Mouse (Mus musculus): ENCODE results near the gene Stx12. TPM values are rescaled to one million over a fixed set of nuclear protein-coding genes. Genes with fewer than 3 reads are reported as not detected.
"Not testable (repeated sequence)": the region's sequence is repeated elsewhere in the genome, so short reads cannot be mapped to it uniquely, and the experiment has no call there.

Stx12 gene
- polyA plus RNA-seq (2014; fragmentation: Nextera tagmentation; extraction: Ambion mirVana): 67.4 and 68.0 TPM in 2 replicates

- H3K4me2 ChIP-seq: peak within 1 kb of the TSS; percentile 90
- H3K4me1 ChIP-seq (ENCODE audit: insufficient read depth): 0 out of 2 replicates have a peak, but pooled peaks cover 5% of the 10 kb centered on the region
- peak within 1 kb of the TSS; percentile 83 for H3K27ac ChIP-seq (ENCODE audit: low read depth)
- H3K9me3 ChIP-seq (ENCODE audit: low read depth, low read length): no peaks in the 10 kb centered on the region
- under 1% methylated on average over 72 of the region's 72 CpGs for WGBS
- peak within 1 kb of the TSS; percentile 91 for H3K9ac ChIP-seq
- TF ChIP-seq CTCF (IDR thresholded peaks at IDR 0.05; ENCODE audit: low read depth): no peak
- H3K4me3 ChIP-seq (ENCODE audit: low read depth, low read length): peak within 1 kb of the TSS; percentile 95
- DNase-seq: peak; percentile 96
- no peaks in the 10 kb centered on the region for H3K27me3 ChIP-seq (ENCODE audit: insufficient read depth, low read length)
- H3K36me3 ChIP-seq (ENCODE audit: insufficient read depth): peaks cover 19% of the 10 kb centered on the region
- peak; percentile 95 for ATAC-seq (ENCODE audit: insufficient read depth)
These were observed at the start of gene Stx12 for GRCm38 (mm10) chr4:132884064-132884843. Gene Stx12, minus strand, starts transcription at chr4:132884509.

- Histone ChIP-seq H3K9ac (no peak overlapping the region), H3K4me1 (ENCODE audit: insufficient read depth) (no peaks in the 10 kb centered on the region), H3K36me3 (ENCODE audit: insufficient read depth) (no peaks in the 10 kb centered on the region), H3K27ac (ENCODE audit: low read depth) (no peak overlapping the region), H3K4me2 (no peak overlapping the region), H3K27me3 (ENCODE audit: insufficient read depth, low read length) (no peaks in the 10 kb centered on the region), H3K9me3 (ENCODE audit: low read depth, low read length) (no peaks in the 10 kb centered on the region), H3K4me3 (ENCODE audit: low read depth, low read length) (no peak overlapping the region)
- no peak for TF ChIP-seq CTCF (IDR thresholded peaks at IDR 0.05; ENCODE audit: low read depth)
- DNase-seq (no peak), ATAC-seq (ENCODE audit: insufficient read depth) (no peak)
- WGBS: 79% methylated on average over 4 of the region's 4 CpGs
These were observed 48.6 kb upstream of the Stx12 start for GRCm38 (mm10) chr4:132932752-132933404.

- Histone ChIP-seq H3K4me1 (ENCODE audit: insufficient read depth) (no peaks in the 10 kb centered on the region), H3K27me3 (ENCODE audit: insufficient read depth, low read length) (no peaks in the 10 kb centered on the region), H3K4me3 (ENCODE audit: low read depth, low read length) (no peak overlapping the region), H3K36me3 (ENCODE audit: insufficient read depth) (no peaks in the 10 kb centered on the region), H3K27ac (ENCODE audit: low read depth) (no peak overlapping the region), H3K9ac (no peak overlapping the region), H3K9me3 (ENCODE audit: low read depth, low read length) (no peaks in the 10 kb centered on the region), H3K4me2 (no peak overlapping the region)
- peak; percentile 85 for DNase-seq
- peak; percentile 73 for TF ChIP-seq CTCF (IDR thresholded peaks at IDR 0.05; ENCODE audit: low read depth)
- no peak for ATAC-seq (ENCODE audit: insufficient read depth)
- 10% methylated on average over 8 of the region's 8 CpGs for WGBS
These were observed 46.5 kb upstream of the Stx12 start for GRCm38 (mm10) chr4:132930784-132931183.

GRCm38 (mm10) chr4:132926520-132926919, 42.2 kb upstream of the Stx12 start:
- not testable (repeated sequence) for H3K9me3 ChIP-seq (ENCODE audit: low read depth, low read length); H3K4me2 ChIP-seq; H3K4me1 ChIP-seq (ENCODE audit: insufficient read depth); ATAC-seq (ENCODE audit: insufficient read depth); H3K27ac ChIP-seq (ENCODE audit: low read depth); DNase-seq; H3K9ac ChIP-seq; H3K36me3 ChIP-seq (ENCODE audit: insufficient read depth); H3K4me3 ChIP-seq (ENCODE audit: low read depth, low read length); H3K27me3 ChIP-seq (ENCODE audit: insufficient read depth, low read length)
- WGBS: 51% methylated on average over 2 of the region's 2 CpGs

GRCm38 (mm10) chr4:132922558-132923008, 38.3 kb upstream of the Stx12 start, which contains the start of gene Fam76a:
Gene Fam76a, minus strand, starts transcription at chr4:132922558.
- Histone ChIP-seq H3K9ac (peak within 1 kb of the TSS; percentile 83), H3K36me3 (ENCODE audit: insufficient read depth) (peaks cover 11% of the 10 kb centered on the region), H3K27ac (ENCODE audit: low read depth) (peak within 1 kb of the TSS; percentile 74), H3K4me1 (ENCODE audit: insufficient read depth) (no peaks in the 10 kb centered on the region), H3K4me2 (peak within 1 kb of the TSS; percentile 86), H3K4me3 (ENCODE audit: low read depth, low read length) (peak within 1 kb of the TSS; percentile 94), H3K9me3 (ENCODE audit: low read depth, low read length) (no peaks in the 10 kb centered on the region), H3K27me3 (ENCODE audit: insufficient read depth, low read length) (no peaks in the 10 kb centered on the region)
- ATAC-seq (ENCODE audit: insufficient read depth): peak; percentile 98
- TF ChIP-seq CTCF (IDR thresholded peaks at IDR 0.05; ENCODE audit: low read depth): no peak
- DNase-seq: peak; percentile 100
- WGBS: under 1% methylated on average over 52 of the region's 53 CpGs

GRCm38 (mm10) chr4:132922061-132922530, 37.8 kb upstream of the Stx12 start:
- DNase-seq (peak; percentile 44), ATAC-seq (ENCODE audit: insufficient read depth) (peak; percentile 59)
- H3K9ac ChIP-seq: peak overlapping the region; percentile 83
- peaks cover 16% of the 10 kb centered on the region for H3K36me3 ChIP-seq (ENCODE audit: insufficient read depth)
- peak overlapping the region; percentile 72 for H3K27ac ChIP-seq (ENCODE audit: low read depth)
- WGBS: 1% methylated on average over 50 of the region's 50 CpGs
- peak overlapping the region; percentile 94 for H3K4me3 ChIP-seq (ENCODE audit: low read depth, low read length)
- no peaks in the 10 kb centered on the region for H3K27me3 ChIP-seq (ENCODE audit: insufficient read depth, low read length)
- H3K9me3 ChIP-seq (ENCODE audit: low read depth, low read length): no peaks in the 10 kb centered on the region
- no peak for TF ChIP-seq CTCF (IDR thresholded peaks at IDR 0.05; ENCODE audit: low read depth)
- peak overlapping the region; percentile 78 for H3K4me2 ChIP-seq
- no peaks in the 10 kb centered on the region for H3K4me1 ChIP-seq (ENCODE audit: insufficient read depth)

- no peaks in the 10 kb centered on the region for H3K27me3 ChIP-seq (ENCODE audit: insufficient read depth, low read length)
- peak overlapping the region; percentile 94 for H3K4me3 ChIP-seq (ENCODE audit: low read depth, low read length)
- H3K36me3 ChIP-seq (ENCODE audit: insufficient read depth): peaks cover 19% of the 10 kb centered on the region
- peak overlapping the region; percentile 78 for H3K4me2 ChIP-seq
- no peaks in the 10 kb centered on the region for H3K9me3 ChIP-seq (ENCODE audit: low read depth, low read length)
- no peaks in the 10 kb centered on the region for H3K4me1 ChIP-seq (ENCODE audit: insufficient read depth)
- H3K9ac ChIP-seq: peak overlapping the region; percentile 83
- H3K27ac ChIP-seq (ENCODE audit: low read depth): no peak overlapping the region; the same call in 1 of the 2 replicates
- 37% methylated on average over 12 of the region's 12 CpGs for WGBS
- TF ChIP-seq CTCF (IDR thresholded peaks at IDR 0.05; ENCODE audit: low read depth): no peak
- DNase-seq (no peak), ATAC-seq (ENCODE audit: insufficient read depth) (no peak)
These were observed 37.2 kb upstream of the Stx12 start for GRCm38 (mm10) chr4:132921488-132921887.
